Mouse (Mus musculus) intestine, embryonic 15.5 days (tissue): Measurements from ENCODE around the gene Cd209g. TPM values are rescaled to one million over a fixed set of nuclear protein-coding genes. Genes with fewer than 3 reads are reported as not detected.
"Not testable (repeated sequence)": the region's sequence is repeated elsewhere in the genome, so short reads cannot be mapped to it uniquely, and the experiment has no call there.

Experiments
- ATAC-seq: fragments of 200-750 bp; cut with Nextera tagmentation; 2 replicates; pipeline ENCODE4 v1.8.0; 2017; ENCODE audit warnings: moderate TSS enrichment, moderate library complexity
- H3K27ac ChIP-seq: fragments of 300-500 bp; sonication (generic); 2 replicates; pipeline ENCODE4 v1.5.1; 2015; ENCODE audit warnings: mild to moderate bottlenecking, inconsistent platforms
- H3K27me3 ChIP-seq: fragments of 300-500 bp; sonication (generic); replicated peaks from 2 replicates; pipeline ENCODE4 v1.6.1; 2015; ENCODE audit warnings: inconsistent platforms
- H3K36me3 ChIP-seq: fragments of 300-500 bp; sonication (generic); 2 replicates; pipeline ENCODE4 v1.6.1; 2015; ENCODE audit warnings: inconsistent platforms
- H3K4me1 ChIP-seq: fragments of 300-500 bp; sonication (generic); replicated peaks from 2 replicates; pipeline ENCODE4 v1.6.1; 2015; ENCODE audit warnings: inconsistent platforms
- H3K4me2 ChIP-seq: fragments of 300-500 bp; sonication (generic); replicated peaks from 2 replicates; pipeline ENCODE4 v1.6.1; 2015; ENCODE audit warnings: mild to moderate bottlenecking, inconsistent platforms
- H3K4me3 ChIP-seq: fragments of 300-500 bp; sonication (generic); replicated peaks from 2 replicates; pipeline ENCODE4 v1.5.1; 2015; ENCODE audit warnings: inconsistent platforms
- H3K9ac ChIP-seq: fragments of 300-500 bp; sonication (generic); 2 replicates; pipeline ENCODE4 v1.6.1; 2015; ENCODE audit warnings: inconsistent platforms
- H3K9me3 ChIP-seq: fragments of 300-500 bp; sonication (generic); 2 replicates; pipeline ENCODE4 v1.6.1; 2016; ENCODE audit warnings: inconsistent platforms
- WGBS: fragments of 180-500 bp; shearing (Covaris S2); methylation state at CpG from one replicate; pipeline ENCODE4 v1.1.7; 2015; 5-methylcytosine and 5-hydroxymethylcytosine counted together
- polyA plus RNA-seq: library from polyadenylated mRNA; unstranded; fragments of >200 nt; fragmentation: Nextera tagmentation; extraction: Ambion mirVana; gene quantifications from 2 replicates; pipeline ENCODE4 v1.2.1, GENCODE M21; 2015

Gene Cd209g
- polyA plus RNA-seq: not detected in 2 replicates

DNA sequence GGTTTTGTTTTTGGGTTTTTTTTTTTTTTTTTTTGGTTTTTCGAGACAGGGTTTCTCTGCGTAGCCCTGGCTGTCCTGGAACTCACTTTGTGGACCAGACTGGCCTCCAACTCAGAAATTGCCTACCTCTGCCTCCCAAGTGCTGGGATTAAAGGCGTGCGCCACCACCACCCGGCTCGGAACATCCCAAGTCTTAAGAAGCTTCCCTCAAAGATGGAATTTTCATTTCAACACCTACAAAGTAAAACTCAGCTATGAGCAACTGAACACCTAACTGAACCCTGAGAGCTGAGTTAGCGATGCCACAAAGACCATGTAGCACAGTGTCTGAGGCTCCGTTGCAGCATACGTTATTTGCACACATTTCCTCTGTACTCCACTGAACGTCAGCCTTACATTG is at the start of gene Cd209g:
Gene Cd209g, plus strand, starts transcription at position 301 of the 400 bp plus-strand sequence.
- WGBS: 91% methylated on average over 10 of the region's 10 CpGs
- H3K9ac ChIP-seq: no peak within 1 kb of the TSS
- H3K27ac ChIP-seq: no peak within 1 kb of the TSS

DNA sequence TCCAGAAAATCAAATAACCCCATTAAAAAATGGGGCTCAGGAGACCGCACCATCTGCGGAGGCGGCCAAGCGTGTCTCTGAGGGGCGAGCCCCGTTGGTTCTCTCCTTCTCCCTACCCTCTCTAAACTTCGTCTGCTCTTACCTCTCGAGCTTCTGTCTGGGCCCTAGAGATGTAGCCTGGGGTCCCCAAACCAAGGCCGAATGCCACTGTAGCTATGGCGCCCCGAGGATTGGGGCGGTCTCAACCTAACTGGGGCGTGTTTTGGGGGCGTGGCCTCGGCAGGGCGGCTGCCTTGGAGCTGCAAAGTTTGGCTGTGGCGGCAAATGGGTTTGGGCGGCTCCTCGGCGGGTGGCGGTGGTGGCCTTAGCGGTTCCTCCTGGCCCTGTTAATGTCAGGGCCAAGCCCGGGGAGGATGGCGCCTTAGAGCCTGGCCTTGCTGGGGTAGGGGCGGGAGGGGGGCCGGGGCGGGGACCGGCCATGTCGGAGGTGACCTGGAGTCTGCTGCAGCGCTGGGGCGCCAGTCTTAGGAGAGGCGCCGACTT is 46.6 kb upstream of the Cd209g start:
- not testable (repeated sequence) for H3K27me3 ChIP-seq, H3K4me1 ChIP-seq, H3K36me3 ChIP-seq, H3K9ac ChIP-seq, H3K27ac ChIP-seq, H3K4me2 ChIP-seq, H3K4me3 ChIP-seq, H3K9me3 ChIP-seq
- WGBS: 42% methylated on average over 33 of the region's 33 CpGs
- ATAC-seq: peak; percentile 71

More for the DNA sequence above, at the start of gene Cd209g:
- Histone ChIP-seq H3K27me3 (no peaks in the 10 kb centered on the region), H3K4me3 (no peak within 1 kb of the TSS), H3K4me1 (no peaks in the 10 kb centered on the region), H3K4me2 (no peak within 1 kb of the TSS), H3K36me3 (no peaks in the 10 kb centered on the region), H3K9me3 (no peaks in the 10 kb centered on the region)
- ATAC-seq: no peak

DNA sequence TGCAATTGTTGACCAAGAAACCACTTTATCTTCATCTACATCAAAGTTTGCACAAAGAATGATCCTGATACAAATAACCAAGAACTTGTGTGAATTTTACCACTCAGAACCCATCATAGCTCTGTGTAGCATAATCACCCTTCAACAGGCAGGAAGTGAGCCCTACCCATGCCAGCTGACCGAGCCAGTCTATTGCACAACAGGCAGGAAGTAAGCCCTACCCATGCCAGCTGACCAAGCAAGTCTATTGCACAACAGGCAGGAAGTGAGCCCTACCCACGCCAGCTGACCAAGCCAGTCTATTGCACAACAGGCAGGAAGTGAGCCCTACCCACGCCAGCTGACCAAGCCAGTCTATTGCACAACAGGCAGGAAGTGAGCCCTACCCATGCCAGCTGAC is 45.4 kb upstream of the Cd209g start:
- not testable (repeated sequence) for H3K27me3 ChIP-seq, H3K9me3 ChIP-seq, H3K27ac ChIP-seq, ATAC-seq, H3K4me2 ChIP-seq, H3K4me3 ChIP-seq, H3K4me1 ChIP-seq, H3K9ac ChIP-seq, H3K36me3 ChIP-seq
- 87% methylated on average over 3 of the region's 3 CpGs for WGBS

DNA sequence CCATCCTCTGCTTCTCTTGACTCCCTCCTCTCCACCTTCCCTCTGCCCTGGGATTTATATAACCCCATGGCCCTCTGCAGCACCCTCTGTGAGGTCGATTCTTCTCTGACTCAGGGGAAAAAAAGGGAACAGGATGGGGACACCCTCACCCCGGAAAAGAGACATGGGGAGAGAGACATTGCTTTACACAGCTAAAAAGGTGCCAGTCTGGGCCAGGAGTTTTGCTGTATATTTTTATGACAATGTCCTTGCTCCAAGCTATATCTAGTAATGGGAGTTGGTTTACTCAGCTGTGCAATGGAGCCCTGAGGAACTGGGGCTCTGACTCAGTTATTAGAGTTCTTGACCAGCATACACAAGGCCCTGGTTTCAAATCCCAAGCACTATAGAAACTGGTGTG is 28.2 kb upstream of the Cd209g start, which contains the start of gene Cd209f:
Gene Cd209f, minus strand, starts transcription at position 101 of the 400 bp plus-strand sequence.
- WGBS: 68% methylated on average over 2 of the region's 2 CpGs
- H3K27me3 ChIP-seq, H3K4me3 ChIP-seq, H3K4me2 ChIP-seq, H3K9me3 ChIP-seq, H3K27ac ChIP-seq, ATAC-seq, H3K4me1 ChIP-seq, H3K36me3 ChIP-seq, H3K9ac ChIP-seq: not testable (repeated sequence)

DNA sequence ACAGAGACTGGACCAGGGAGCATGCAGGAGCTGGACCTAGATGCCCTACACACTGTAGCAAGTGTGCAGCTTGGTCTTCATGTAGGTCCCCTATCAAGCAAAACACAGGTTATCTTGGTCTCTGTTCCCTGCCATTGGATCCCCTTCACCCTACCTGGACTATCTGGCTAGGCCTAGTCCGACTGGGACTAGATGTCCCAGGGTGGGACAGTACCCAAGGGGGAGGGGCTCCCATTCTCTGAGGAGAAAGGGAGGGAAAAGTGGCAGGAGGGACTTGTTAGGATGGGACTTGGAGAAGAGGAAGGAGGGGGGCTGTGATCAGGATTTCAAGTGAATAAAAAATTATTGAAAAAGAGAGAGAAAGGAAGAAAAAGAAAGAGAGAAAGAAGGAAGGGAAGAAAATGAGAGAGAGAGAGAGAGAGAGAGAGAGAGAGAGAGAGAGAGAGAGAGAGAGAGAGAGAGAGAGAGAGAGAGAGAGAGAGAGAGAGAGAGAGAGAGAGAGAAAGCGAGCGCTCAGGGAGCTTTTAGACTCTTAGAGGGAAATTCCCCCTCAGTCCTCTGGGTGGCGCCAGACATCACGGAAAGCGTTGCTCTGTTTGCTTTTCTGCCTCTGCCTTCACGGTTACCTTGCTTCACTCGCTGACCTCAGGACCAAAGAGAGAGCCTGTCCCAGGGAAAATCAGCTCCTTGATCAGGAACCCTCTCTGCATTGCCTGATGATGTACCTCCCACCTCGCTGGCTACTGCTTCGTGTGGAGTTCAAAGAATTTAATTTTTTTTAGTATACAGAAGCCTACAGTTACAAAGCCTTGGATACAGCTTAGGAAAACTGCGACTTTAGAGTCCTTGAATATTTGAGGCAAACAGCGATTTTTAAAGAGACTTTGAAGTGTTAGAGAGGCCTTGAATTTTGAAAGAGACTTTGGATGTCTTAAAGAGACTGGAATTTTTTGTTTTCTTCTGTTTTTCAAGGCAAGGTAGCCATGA is 6.1 kb downstream of the Cd209g start:
- Histone ChIP-seq H3K27ac (no peak overlapping the region), H3K4me1 (no peaks in the 10 kb centered on the region), H3K27me3 (peaks cover 7% of the 10 kb centered on the region; the same call in 1 of the 2 replicates), H3K4me3 (no peak overlapping the region), H3K36me3 (no peaks in the 10 kb centered on the region), H3K9me3 (no peaks in the 10 kb centered on the region), H3K4me2 (no peak overlapping the region), H3K9ac (no peak overlapping the region)
- WGBS: 9% methylated on average over 12 of the region's 12 CpGs
- ATAC-seq: peak; percentile 73

DNA sequence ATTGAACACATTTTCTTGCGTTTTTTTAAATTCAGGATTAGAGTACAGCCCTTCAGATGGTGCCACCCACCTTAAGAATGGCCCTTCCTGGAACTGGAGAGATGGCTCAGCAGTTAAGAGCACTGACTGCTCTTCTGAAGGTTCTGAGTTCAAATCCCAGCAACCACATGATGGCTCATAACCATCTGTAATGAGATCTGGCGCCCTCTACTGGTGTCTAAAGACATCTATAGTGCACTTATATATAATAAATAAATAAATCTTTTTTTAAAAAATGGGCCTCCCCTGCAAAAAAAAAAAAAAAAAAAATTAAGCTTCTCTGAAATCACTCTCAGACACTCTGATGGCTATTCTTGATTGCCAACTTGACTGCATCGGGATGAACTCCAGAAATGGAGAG is 7.8 kb downstream of the Cd209g start:
- no peak for ATAC-seq
- H3K9ac ChIP-seq: no peak overlapping the region
- no peak overlapping the region for H3K4me2 ChIP-seq
- H3K27me3 ChIP-seq: peaks cover 7% of the 10 kb centered on the region; the same call in 1 of the 2 replicates
- no peaks in the 10 kb centered on the region for H3K4me1 ChIP-seq
- no peak overlapping the region for H3K27ac ChIP-seq
- 62% methylated on average over 3 of the region's 3 CpGs for WGBS
- no peaks in the 10 kb centered on the region for H3K36me3 ChIP-seq
- H3K9me3 ChIP-seq: no peaks in the 10 kb centered on the region
- no peak overlapping the region for H3K4me3 ChIP-seq

DNA sequence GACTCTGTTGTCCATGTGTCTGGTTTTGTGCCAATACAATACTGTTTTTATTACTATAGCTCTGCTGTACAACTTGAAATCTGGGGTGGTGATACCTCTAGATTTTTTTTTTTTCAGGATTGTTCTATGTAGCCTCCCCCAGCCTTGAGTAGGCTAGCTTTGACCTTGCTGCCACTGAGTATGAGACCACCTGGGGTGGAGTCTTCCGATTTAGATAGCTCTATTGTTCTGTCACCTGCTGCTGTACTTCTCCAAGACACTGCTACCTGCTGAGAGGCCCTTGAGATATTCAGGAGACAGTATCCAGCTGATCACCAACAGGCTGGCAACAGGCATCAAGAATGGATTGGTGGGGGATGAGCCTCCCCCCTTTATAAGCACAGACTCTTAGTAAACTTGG is 13.4 kb downstream of the Cd209g start:
- Histone ChIP-seq H3K27ac (no peak overlapping the region), H3K36me3 (no peaks in the 10 kb centered on the region), H3K4me2 (no peak overlapping the region), H3K4me3 (no peak overlapping the region), H3K27me3 (no peaks in the 10 kb centered on the region), H3K9ac (no peak overlapping the region), H3K4me1 (no peaks in the 10 kb centered on the region), H3K9me3 (no peaks in the 10 kb centered on the region)
- ATAC-seq: no peak
- WGBS: 53% methylated on average over 1 of the region's 1 CpGs

DNA sequence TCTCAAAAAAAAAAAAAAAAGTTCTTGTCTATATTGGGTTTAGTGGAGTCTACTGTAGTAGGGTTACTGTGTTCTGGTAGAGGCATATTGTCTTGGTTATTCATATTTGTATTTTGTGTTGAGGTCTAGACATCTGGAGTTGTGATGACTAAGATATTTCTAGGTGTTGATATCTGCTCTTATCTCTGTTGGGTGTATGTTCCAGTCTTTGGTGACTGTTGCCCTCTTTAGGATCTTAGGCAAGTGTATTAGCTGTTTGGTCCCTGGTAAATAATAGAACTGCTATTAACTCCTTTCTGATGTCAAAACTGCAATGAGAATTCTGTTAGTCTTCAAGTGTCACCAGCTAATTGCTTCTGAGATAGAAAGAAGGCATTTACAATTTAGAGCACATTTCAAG is 21.0 kb downstream of the Cd209g start:
- ATAC-seq: peak; percentile 55; the same call in 1 of the 2 replicates
- Histone ChIP-seq H3K9me3 (no peaks in the 10 kb centered on the region), H3K36me3 (no peaks in the 10 kb centered on the region), H3K27me3 (no peaks in the 10 kb centered on the region), H3K4me1 (no peaks in the 10 kb centered on the region), H3K9ac (no peak overlapping the region), H3K27ac (no peak overlapping the region), H3K4me3 (no peak overlapping the region), H3K4me2 (no peak overlapping the region)

DNA sequence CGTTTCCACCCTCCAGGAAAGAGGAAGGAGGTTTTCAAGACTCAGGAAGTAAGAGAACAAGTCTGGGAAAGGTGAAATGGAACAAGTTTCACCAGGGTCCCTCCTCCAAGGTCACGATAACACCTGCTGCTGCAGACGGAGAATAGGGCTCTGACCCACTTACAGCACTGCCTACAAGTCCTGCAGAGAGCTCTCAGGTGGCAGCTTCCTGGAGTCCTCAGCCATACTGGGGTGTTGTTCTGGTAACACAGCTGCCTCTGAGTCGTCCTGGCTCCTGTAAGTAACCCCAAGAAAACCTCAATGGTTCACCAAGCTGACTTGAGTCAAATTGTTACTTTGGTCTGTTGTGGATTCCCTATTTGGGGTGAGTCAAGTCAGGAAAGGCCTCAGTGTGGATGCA is 28.9 kb downstream of the Cd209g start:
- no peak for ATAC-seq
- H3K36me3 ChIP-seq: no peaks in the 10 kb centered on the region
- no peak overlapping the region for H3K4me2 ChIP-seq
- no peak overlapping the region for H3K27ac ChIP-seq
- peaks cover 6% of the 10 kb centered on the region for H3K4me1 ChIP-seq
- H3K27me3 ChIP-seq: no peaks in the 10 kb centered on the region
- 54% methylated on average over 4 of the region's 4 CpGs for WGBS
- no peaks in the 10 kb centered on the region for H3K9me3 ChIP-seq
- no peak overlapping the region for H3K4me3 ChIP-seq
- no peak overlapping the region for H3K9ac ChIP-seq

DNA sequence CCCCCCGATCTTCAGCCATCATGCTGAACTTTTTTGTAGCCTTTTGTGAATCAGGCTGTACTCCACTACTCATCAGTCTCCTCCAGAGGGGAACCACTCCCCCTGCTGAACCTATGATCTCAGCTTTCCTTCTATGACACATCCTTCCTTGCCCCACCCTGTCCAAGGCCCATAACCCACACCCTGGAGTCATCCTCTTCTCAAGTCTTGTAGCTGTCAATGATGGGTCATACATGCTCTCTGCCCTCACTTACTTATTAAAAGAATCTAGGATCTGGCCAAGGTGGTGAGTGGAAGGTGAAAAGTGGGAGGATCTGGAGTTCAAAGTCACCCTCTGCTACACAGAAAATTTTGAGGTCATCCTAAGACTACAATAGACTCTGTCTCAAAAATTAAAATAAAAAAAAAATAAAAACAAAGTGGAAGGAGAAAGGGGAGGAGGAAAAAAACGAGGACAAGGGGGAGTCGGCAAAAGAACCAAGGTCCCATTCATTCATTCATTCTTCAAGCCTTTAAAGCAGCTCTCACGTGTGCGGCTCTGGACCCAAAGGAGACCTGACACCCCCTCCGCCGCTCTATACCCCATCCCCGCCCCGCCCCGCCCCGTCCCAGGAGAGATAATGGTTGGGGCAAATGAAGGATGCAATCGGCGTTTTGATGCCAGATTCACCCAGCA is 31.4 kb downstream of the Cd209g start:
- Histone ChIP-seq H3K9ac (peak overlapping the region; percentile 49; the same call in 1 of the 2 replicates), H3K4me3 (peak overlapping the region; percentile 74), H3K9me3 (no peaks in the 10 kb centered on the region), H3K27ac (no peak overlapping the region), H3K4me1 (peaks cover 6% of the 10 kb centered on the region), H3K27me3 (no peaks in the 10 kb centered on the region), H3K36me3 (no peaks in the 10 kb centered on the region), H3K4me2 (peak overlapping the region; percentile 83)
- no peak for ATAC-seq
- WGBS: 7% methylated on average over 13 of the region's 13 CpGs

DNA sequence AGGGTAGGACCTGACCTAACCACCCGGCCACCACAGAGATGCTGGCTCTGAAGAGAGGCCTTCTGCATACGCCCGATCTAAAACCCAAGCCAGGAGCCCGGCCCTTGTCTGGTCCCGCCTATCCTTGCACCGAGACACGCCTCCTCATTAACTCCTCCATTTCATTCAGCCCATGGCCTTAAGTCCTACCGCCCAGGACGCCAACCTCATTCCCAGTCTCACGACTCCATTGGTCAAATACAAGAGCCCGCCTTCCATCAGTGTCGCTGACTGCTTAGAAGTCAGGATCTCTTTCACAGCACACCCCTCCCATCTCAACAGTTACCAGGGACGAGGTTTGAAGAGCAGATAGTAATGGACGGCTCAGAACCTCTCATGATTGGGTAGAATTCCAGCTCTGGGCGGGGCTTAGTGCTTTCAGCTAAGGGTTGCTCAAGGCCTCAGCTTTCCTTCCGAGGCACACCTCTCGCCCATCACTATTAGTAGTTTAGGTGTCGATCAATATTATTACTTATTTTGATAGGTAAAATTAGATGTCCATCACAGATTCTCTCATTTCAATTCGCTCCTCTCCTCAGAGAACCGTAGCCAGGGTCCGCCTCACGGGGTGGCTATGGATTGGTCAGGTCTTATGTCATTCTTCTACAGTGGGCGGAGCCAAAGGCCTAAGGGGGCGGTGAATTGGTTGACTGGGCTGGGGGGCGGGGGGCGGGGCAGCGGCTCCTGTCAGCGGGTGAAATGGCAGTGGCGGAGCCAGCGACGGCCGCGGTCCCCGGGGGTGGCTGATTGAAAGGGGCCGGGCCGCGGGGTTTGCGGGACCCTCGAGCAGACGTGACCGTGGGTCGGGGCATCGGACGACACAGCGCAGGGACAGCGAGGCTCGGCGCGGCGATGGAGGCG is 32.2 kb downstream of the Cd209g start, which contains the start of gene Evi5l:
Gene Evi5l, plus strand, starts transcription at position 716 of the 900 bp plus-strand sequence.
- no peaks in the 10 kb centered on the region for H3K27me3 ChIP-seq
- peak within 1 kb of the TSS; percentile 74 for H3K4me3 ChIP-seq
- H3K27ac ChIP-seq: no peak within 1 kb of the TSS
- peak; percentile 98 for ATAC-seq
- no peaks in the 10 kb centered on the region for H3K36me3 ChIP-seq
- peak within 1 kb of the TSS; percentile 76 for H3K9ac ChIP-seq
- H3K9me3 ChIP-seq: no peaks in the 10 kb centered on the region
- peaks cover 6% of the 10 kb centered on the region for H3K4me1 ChIP-seq
- peak within 1 kb of the TSS; percentile 83 for H3K4me2 ChIP-seq
- WGBS: under 1% methylated on average over 51 of the region's 51 CpGs
